Mouse (Mus musculus) CH12.LX (cell line): ENCODE data around the gene Irak3. TPM values are rescaled to one million over a fixed set of nuclear protein-coding genes. Genes with fewer than 3 reads are reported as not detected.

Experiments
- DNase-seq: peaks from one replicate; pipeline ENCODE4 v3.0.0-alpha.2; 2013; ENCODE audit errors: extremely low read depth
- H3K27ac ChIP-seq: 2 replicates; pipeline ENCODE4 v1.5.1; 2012; ENCODE audit warnings: low read depth, mild to moderate bottlenecking, control low read depth, moderate library complexity; ENCODE audit not compliant: insufficient read depth
- H3K27me3 ChIP-seq: replicated peaks from 2 replicates; pipeline ENCODE3; 2012; ENCODE audit warnings: inconsistent platforms
- H3K36me3 ChIP-seq, 2 experiments: replicated peaks in 1 of 2; 2 replicates each; pipeline versions ENCODE3 to v1.6.1; 2012; ENCODE audit warnings: inconsistent platforms in 1 of 2, low read length in 1 of 2, mild to moderate bottlenecking in 1 of 2, mixed read lengths in 1 of 2, moderate library complexity in 1 of 2; ENCODE audit not compliant: control insufficient read depth in 1 of 2, insufficient read depth in 1 of 2
- H3K4me1 ChIP-seq, 2 experiments: 2 replicates each; pipeline ENCODE4 v1.6.1; 2012; ENCODE audit warnings: inconsistent platforms in 1 of 2, moderate library complexity in 1 of 2; ENCODE audit not compliant: insufficient read depth in 2 of 2, control insufficient read depth in 1 of 2
- H3K4me2 ChIP-seq: 2 replicates; pipeline ENCODE4 v1.6.1; 2012; ENCODE audit warnings: low read depth, mild to moderate bottlenecking, control low read depth; ENCODE audit not compliant: poor library complexity, insufficient read depth, severe bottlenecking
- H3K4me3 ChIP-seq, 3 experiments: fragments of 150-350 bp in 1 of 3; sonication (generic) in 1 of 3; replicated peaks in 1 of 3; 2 replicates each; pipeline versions ENCODE3 to v1.5.1; 2011 to 2012; ENCODE audit warnings: low read depth in 2 of 3, low read length in 2 of 3, mild to moderate bottlenecking in 2 of 3, moderate library complexity in 2 of 3, control low read depth in 1 of 3, improper control_type of control experiment in 1 of 3, inconsistent platforms in 1 of 3, mixed read lengths in 1 of 3; ENCODE audit not compliant: poor library complexity in 1 of 3
- H3K79me2 ChIP-seq: replicated peaks from 2 replicates; pipeline ENCODE4 v1.6.1; 2012; ENCODE audit warnings: mild to moderate bottlenecking, moderate library complexity; ENCODE audit not compliant: control insufficient read depth, poor library complexity, insufficient read depth, severe bottlenecking; ENCODE audit errors: extremely low read depth
- H3K9ac ChIP-seq: 2 replicates; pipeline ENCODE4 v1.6.1; 2012; ENCODE audit warnings: low read depth, mild to moderate bottlenecking, control low read depth, moderate library complexity; ENCODE audit not compliant: insufficient read depth
- H3K9me3 ChIP-seq: replicated peaks from 2 replicates; pipeline ENCODE3; 2012; ENCODE audit warnings: low read length, inconsistent platforms, mixed read lengths
- BHLHE40 ChIP-seq: IDR thresholded peaks from 2 replicates; pipeline ENCODE4 v1.6.1; 2011; ENCODE audit warnings: mild to moderate bottlenecking, low read depth, low read length, improper control_type of control experiment
- E2F4 ChIP-seq: IDR thresholded peaks from 2 replicates; pipeline ENCODE4 v1.6.1; 2011; ENCODE audit warnings: low read depth, low read length, improper control_type of control experiment; ENCODE audit not compliant: insufficient replicate concordance
- ELF1 ChIP-seq: IDR thresholded peaks from 2 replicates; pipeline ENCODE4 v1.6.1; 2014; ENCODE audit warnings: low read depth, mild to moderate bottlenecking, inconsistent platforms, low read length, improper control_type of control experiment
- ETS1 ChIP-seq: conservative IDR thresholded peaks from 2 replicates; pipeline ENCODE4 v1.6.1; 2012; ENCODE audit warnings: low read depth, mild to moderate bottlenecking, inconsistent platforms, low read length, improper control_type of control experiment, moderate library complexity
- HCFC1 ChIP-seq: IDR thresholded peaks from 2 replicates; pipeline ENCODE4 v1.6.1; 2012; ENCODE audit warnings: low read depth, mild to moderate bottlenecking, inconsistent platforms, low read length, improper control_type of control experiment
- IRF4 ChIP-seq: IDR thresholded peaks from 2 replicates; pipeline ENCODE4 v1.6.1; 2014; ENCODE audit warnings: low read depth, mild to moderate bottlenecking, inconsistent platforms, low read length, improper control_type of control experiment
- JUN ChIP-seq: IDR thresholded peaks from 2 replicates; pipeline ENCODE4 v1.6.1; 2011; ENCODE audit warnings: low read depth, mild to moderate bottlenecking, low read length, improper control_type of control experiment, moderate library complexity; ENCODE audit not compliant: insufficient read depth
- JUND ChIP-seq: conservative IDR thresholded peaks from 2 replicates; pipeline ENCODE4 v1.6.1; 2011; ENCODE audit warnings: low read depth, low read length, improper control_type of control experiment
- KAT2A ChIP-seq: IDR thresholded peaks from 2 replicates; pipeline ENCODE4 v1.6.1; 2012; ENCODE audit warnings: low read length, improper control_type of control experiment, inconsistent platforms; ENCODE audit not compliant: insufficient replicate concordance
- MAFK ChIP-seq: IDR thresholded peaks from 2 replicates; pipeline ENCODE4 v1.6.1; 2011; ENCODE audit warnings: low read length, improper control_type of control experiment; ENCODE audit not compliant: insufficient replicate concordance
- NELFE ChIP-seq: IDR thresholded peaks from 2 replicates; pipeline ENCODE4 v1.6.1; 2011; ENCODE audit warnings: low read depth, low read length, improper control_type of control experiment
- PAX5 ChIP-seq: IDR thresholded peaks from 2 replicates; pipeline ENCODE4 v1.6.1; 2012; ENCODE audit warnings: low read length, inconsistent platforms, mixed read lengths
- POLR2A ChIP-seq: IDR thresholded peaks from 2 replicates; pipeline ENCODE4 v1.6.1; 2011; ENCODE audit warnings: low read depth, mild to moderate bottlenecking, improper control_type of control experiment, low read length
- POLR2AphosphoS2 ChIP-seq: IDR thresholded peaks from 2 replicates; pipeline ENCODE4 v1.6.1; 2011; ENCODE audit warnings: low read depth, low read length, improper control_type of control experiment
- RAD21 ChIP-seq: IDR thresholded peaks from 2 replicates; pipeline ENCODE4 v1.6.1; 2011; ENCODE audit warnings: low read depth, mild to moderate bottlenecking, low read length, improper control_type of control experiment, moderate library complexity
- SMC3 ChIP-seq: IDR thresholded peaks from 2 replicates; pipeline ENCODE4 v1.6.1; 2011; ENCODE audit warnings: low read depth, low read length, improper control_type of control experiment
- TCF12 ChIP-seq: IDR thresholded peaks from 2 replicates; pipeline ENCODE4 v1.6.1; 2014; ENCODE audit warnings: low read depth, mild to moderate bottlenecking, inconsistent platforms, low read length, improper control_type of control experiment
- ZMIZ1 ChIP-seq: IDR thresholded peaks from 2 replicates; pipeline ENCODE4 v1.6.1; 2012; ENCODE audit warnings: low read depth, mild to moderate bottlenecking, inconsistent platforms, low read length, improper control_type of control experiment
- ZNF384 ChIP-seq: IDR thresholded peaks from 2 replicates; pipeline ENCODE4 v1.6.1; 2012; ENCODE audit warnings: low read depth, low read length, improper control_type of control experiment, inconsistent platforms
- dilution Hi-C: fragments of 300-500 bp; cut with MboI; formaldehyde crosslinking; loops from 2 replicates; pipeline ENCODE4 v1.14.3; 2020; ENCODE audit warnings: low sequenced_read_pairs; ENCODE audit not compliant: extremely low pct_unique_long_range_greater_than_20kb, extremely low pct_ligation_motif_present
- in situ Hi-C: fragments of 300-500 bp; cut with MboI; formaldehyde crosslinking; loops from 3 replicates; pipeline ENCODE4 v1.14.3; 2019; ENCODE audit warnings: low sequenced_read_pairs, low pct_ligation_motif_present, low pct_unique_long_range_greater_than_20kb, mixed read lengths
- polyA plus RNA-seq: library from polyadenylated mRNA; unstranded; fragments of >175 nt; gene quantifications from 2 replicates; pipeline ENCODE4 v1.2.1, GENCODE M21; 2012; ENCODE audit warnings: low read depth; ENCODE audit not compliant: insufficient read length
- total RNA-seq, 2 experiments: library from RNA; depleted of rRNA; stranded (reverse); fragments of 300-350 nt in 1 of 2; fragments of >200 nt in 1 of 2; gene quantifications; 2 replicates each; pipeline ENCODE4 v1.2.3; 2012 to 2014

Gene Irak3
- total and polyA plus RNA-seq, 3 experiments = 0.50 to 3.1 (median 1.1) TPM

DNA sequence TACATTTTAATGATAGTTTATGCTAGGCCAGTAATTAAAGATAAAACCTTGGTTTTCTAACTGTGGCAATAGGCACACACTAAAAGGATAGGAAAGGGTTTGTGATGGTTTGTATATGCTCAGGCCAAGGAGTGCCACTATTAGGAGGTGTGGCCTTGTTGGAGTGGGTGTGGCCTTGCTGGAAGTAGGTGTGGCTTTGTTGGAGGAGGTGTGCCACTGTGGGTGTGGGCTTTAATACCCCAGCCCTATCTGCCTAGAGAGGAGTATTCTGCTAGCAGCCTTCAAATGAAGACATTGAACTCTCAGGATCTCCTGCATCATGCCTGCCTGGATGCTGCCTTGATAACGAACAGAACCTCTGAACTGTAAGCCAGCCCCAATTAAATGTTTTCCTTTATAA lies 101.1 kb downstream of the Irak3 start:
- Histone ChIP-seq H3K4me2 (no peak overlapping the region), H3K4me3 (no peak overlapping the region), H3K27me3 (no peaks in the 10 kb centered on the region), H3K27ac (no peak overlapping the region), H3K79me2 (no peaks in the 10 kb centered on the region), H3K36me3 (peaks cover 56 to 86% of the 10 kb centered on the region in 2 experiments), H3K9me3 (no peaks in the 10 kb centered on the region), H3K9ac (no peak overlapping the region), H3K4me1 (no peaks in the 10 kb centered on the region)
- TF ChIP-seq ETS1 (no peak), PAX5 (no peak), POLR2AphosphoS2 (no peak), POLR2A (no peak), ZMIZ1 (no peak), MAFK (no peak), NELFE (no peak), JUND (no peak), ELF1 (no peak)
- no peak for DNase-seq
- in situ Hi-C loops = loop anchor here (25.0 kb wide), 1 partner anchor 464 kb away; no protein-coding TSS in a partner anchor
- dilution Hi-C loops = no loop called here

DNA sequence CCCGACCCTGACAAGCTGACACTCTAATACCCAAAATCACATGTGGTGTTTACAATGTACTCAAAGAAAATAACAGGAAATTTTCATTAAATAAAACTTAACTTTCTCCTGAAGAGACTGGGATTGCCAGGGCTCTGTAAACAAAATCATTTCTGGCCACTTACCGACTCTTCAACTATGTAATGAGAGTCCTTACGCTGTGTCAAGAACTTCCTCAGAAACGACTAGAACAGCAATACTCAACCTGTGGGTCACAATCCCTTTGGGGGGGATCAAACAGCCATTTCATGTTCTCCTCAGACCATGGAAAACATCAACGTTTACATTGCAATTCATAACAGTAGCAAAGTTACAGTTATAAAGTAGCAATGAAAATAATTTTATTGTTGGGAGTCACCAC lies 104.4 kb downstream of the Irak3 start:
- no peak overlapping the region for H3K9ac ChIP-seq
- H3K27ac ChIP-seq = no peak overlapping the region
- H3K4me1 ChIP-seq = no peaks in the 10 kb centered on the region
- no peak overlapping the region for H3K4me2 ChIP-seq
- H3K27me3 ChIP-seq = no peaks in the 10 kb centered on the region
- peaks cover 50 to 87% of the 10 kb centered on the region in 2 experiments for H3K36me3 ChIP-seq
- dilution Hi-C loops = no loop called here
- H3K9me3 ChIP-seq = no peaks in the 10 kb centered on the region
- H3K79me2 ChIP-seq = no peaks in the 10 kb centered on the region
- in situ Hi-C loops = no loop called here
- DNase-seq = no peak
- no peak for TF ChIP-seq RAD21
- TF ChIP-seq SMC3 = no peak
- no peak for TF ChIP-seq BHLHE40
- TF ChIP-seq E2F4 = no peak
- TF ChIP-seq POLR2AphosphoS2 = no peak
- no peak for TF ChIP-seq PAX5
- no peak for TF ChIP-seq HCFC1
- TF ChIP-seq TCF12 = no peak
- no peak for TF ChIP-seq JUND
- no peak for TF ChIP-seq KAT2A
- no peak for TF ChIP-seq JUN
- no peak for TF ChIP-seq ELF1
- no peak for TF ChIP-seq ZNF384
- no peak for TF ChIP-seq IRF4
- no peak overlapping the region for H3K4me3 ChIP-seq
